Mouse (Mus musculus) retina, adult 2 months (tissue): ENCODE results near the gene Pou3f1.
A peak's percentile ranks its signal among the peaks of the same experiment; 100 is the strongest.
"Not testable (repeated sequence)": the region's sequence is repeated elsewhere in the genome, so short reads cannot be mapped to it uniquely, and the experiment has no call there.

Experiments
- DNase-seq: peaks from one replicate; pipeline ENCODE4 v3.0.0-alpha.2; 2012; ENCODE audit warnings: low read depth, low spot score

Gene Pou3f1

GRCm38 (mm10) chr4:124685897-124686402 is 29.3 kb downstream of the Pou3f1 start:
- no peak for DNase-seq

GRCm38 (mm10) chr4:124691455-124691854 is 34.8 kb downstream of the Pou3f1 start:
- no peak for DNase-seq

- no peak for DNase-seq
Measured at GRCm38 (mm10) chr4:124692416-124692861, 35.8 kb downstream of the Pou3f1 start.

DNA sequence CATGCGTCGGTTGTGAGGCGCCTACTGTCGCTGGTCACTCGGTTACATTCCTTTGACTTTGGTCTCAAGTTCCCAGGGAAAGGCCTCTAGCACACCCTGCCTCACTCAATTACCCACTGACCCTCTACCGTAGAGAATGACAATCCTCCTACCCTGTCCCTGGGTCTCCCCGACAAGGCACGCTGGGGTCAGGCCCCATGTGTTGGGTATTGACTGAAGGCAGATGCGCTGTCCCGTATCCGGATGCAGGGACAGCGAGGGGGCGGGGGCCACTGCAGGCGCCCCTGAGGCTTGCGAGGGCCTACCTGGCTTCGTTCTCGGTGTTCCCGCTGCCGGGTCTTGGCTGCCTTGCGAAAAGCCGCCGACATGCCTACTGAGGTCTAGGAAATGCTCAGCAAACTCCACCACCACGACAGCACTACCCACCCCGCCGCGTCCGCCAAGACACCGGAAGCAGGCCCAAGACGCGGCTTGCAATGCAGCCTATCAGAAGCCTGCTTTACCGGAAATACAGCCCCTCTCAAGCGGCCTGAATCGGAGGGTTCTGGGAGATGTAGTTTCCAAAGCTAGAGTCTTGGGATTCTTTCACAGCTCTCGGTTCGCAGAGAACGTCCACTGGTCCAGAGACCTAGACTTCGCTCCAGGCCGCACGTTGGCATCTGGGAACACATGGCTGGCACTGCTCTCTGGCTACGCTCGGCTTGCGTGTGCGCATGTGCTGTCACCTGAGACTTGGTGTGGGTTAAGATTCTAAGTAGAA is 36.7 kb downstream of the Pou3f1 start, which contains the start of gene Utp11:
Gene Utp11, minus strand, starts transcription at position 466 of the 760 bp plus-strand sequence.
- peak; percentile 80 for DNase-seq

- DNase-seq, result no peak
Measured at GRCm38 (mm10) chr4:124694572-124694971, 38.0 kb downstream of the Pou3f1 start.

GRCm38 (mm10) chr4:124695786-124696516 is 39.3 kb downstream of the Pou3f1 start:
- DNase-seq, result no peak

DNA sequence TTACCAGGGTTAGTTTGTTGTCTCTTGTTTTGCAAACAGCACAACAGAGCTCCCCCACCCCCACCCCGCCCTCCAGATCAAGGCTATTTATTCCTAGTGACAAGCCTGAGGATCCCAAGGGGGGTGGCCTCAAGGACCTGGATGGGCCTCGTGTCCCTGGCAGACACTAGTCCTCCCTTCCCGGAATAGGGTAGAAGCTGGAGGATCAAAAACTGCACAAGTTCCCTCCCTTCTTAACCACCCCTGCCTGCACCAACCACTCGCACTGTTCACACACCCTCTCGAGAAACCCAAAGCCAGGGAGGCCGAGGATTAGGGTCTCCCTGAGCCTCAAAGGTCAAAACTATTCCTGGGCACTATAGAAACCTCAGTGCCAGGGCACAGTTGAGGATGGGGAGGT is 43.2 kb downstream of the Pou3f1 start:
- no peak for DNase-seq

- no peak for DNase-seq
Measured at GRCm38 (mm10) chr4:124700248-124700971, 43.8 kb downstream of the Pou3f1 start, which contains the start of gene Fhl3. TSS of gene Fhl3 (plus strand) at chr4:124700701.

GRCm38 (mm10) chr4:124701052-124701845 is 44.6 kb downstream of the Pou3f1 start:
- no peak for DNase-seq

GRCm38 (mm10) chr4:124701916-124702315 is 45.3 kb downstream of the Pou3f1 start:
- no peak for DNase-seq

DNA sequence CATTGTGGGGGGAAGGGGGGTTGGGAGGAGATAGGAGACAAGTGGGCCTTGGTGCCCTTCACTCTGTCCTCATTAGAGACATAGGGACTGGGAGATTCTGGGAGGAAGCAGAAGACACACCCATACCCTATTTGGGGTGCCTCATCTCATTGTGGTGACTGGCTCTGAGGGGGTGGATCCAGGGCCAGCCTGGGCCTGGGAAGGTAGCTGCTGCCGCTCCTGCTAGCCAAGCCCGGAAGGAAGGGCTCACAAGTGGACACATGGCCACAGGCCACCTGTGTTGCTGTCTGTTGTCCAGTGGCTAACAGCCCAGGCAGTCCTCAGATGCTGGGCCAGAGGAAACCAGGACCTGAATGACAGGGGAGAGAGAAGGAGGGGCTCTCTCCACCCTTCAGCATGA is 46.8 kb downstream of the Pou3f1 start:
- DNase-seq, result no peak

- DNase-seq, result no peak
Measured at GRCm38 (mm10) chr4:124703881-124704796, 47.5 kb downstream of the Pou3f1 start.

DNA sequence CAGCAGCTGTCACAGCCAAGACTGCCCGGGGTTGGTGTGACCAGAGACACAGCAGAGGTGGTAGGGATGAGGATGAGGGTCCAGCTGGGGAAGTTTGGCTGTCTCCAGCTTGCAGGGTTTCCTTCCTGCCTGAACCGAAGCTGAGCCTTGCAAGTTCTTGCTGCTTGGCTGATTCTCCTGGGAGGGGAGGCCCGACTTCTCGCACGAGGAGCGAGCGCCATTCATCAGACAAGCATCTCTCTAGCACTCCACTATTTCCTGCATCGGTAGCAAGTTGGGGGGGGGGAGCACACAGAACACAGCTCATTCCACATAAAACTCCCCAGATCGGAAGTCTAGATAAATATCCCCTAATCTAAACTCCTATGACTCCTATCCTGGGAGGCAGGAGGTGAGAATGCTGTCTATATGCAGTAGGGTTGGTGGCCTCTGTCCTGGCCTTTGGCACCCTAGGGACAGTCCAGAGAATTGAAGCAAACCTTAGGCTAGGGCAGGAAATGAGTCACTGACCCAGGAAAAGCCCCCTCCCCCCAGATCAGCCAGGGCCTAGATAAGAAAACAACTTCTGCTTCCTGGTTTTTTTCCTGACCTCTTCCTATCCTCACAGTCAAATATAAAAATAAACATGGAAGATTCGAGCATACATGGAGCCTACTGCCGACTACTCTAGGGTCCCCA is 48.3 kb downstream of the Pou3f1 start:
- no peak for DNase-seq

- no peak for DNase-seq
Measured at GRCm38 (mm10) chr4:124705661-124706269, 49.2 kb downstream of the Pou3f1 start.

DNA sequence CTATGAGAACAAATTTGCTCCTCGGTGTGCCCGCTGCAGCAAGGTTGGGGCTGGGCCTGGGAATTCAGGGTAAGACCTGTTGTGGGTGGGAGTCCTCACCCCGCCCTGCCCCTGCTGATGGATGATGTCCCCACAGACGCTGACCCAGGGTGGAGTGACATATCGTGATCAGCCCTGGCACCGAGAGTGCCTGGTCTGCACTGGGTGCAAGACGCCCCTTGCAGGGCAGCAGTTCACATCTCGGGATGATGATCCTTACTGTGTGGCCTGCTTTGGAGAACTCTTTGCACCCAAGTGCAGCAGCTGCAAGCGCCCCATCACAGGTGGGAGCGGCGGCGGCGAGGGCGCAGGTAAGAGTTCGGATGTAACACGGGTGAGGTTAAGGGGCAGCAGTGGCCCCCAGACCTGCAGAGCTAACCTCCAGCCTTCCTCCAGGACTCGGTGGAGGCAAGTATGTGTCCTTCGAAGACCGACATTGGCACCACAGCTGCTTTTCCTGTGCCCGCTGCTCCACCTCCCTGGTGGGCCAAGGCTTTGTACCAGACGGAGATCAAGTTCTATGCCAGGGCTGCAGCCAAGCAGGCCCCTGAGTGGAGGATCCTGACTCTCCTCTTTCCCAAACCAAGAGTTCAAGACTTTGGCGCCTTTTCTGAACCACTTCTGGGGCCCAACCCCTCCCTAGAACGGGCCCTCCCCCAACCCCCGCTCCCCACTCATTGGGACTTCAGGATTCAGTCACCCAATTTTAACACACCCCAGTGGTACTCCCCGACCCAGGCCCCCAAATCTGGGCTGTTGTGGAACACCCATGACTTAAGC is 51.0 kb downstream of the Pou3f1 start:
- not testable (repeated sequence) for DNase-seq

DNA sequence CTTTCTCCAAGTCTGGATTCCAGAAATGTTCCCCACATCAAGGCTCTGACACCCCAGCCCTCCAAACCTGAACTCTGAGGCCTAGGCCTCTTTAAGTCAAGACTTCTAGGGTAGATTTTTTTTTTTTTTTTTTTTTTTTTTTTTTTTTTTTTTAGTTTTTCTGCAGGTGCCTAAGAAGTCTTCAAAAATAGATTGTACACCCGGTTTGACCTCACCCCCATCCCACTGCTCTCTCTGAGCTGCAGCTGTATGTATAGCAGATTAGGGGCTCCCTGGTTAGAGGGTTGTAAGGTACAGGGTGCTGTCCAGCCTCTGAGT is 51.6 kb downstream of the Pou3f1 start:
- not testable (repeated sequence) for DNase-seq

- no peak for DNase-seq
Measured at GRCm38 (mm10) chr4:124708518-124709477, 52.2 kb downstream of the Pou3f1 start.
